Mouse (Mus musculus): ENCODE measurements at regions not wholly inside any gene's neighbourhood (a gene's known extent, or its start where the extent isn't known, plus 50 kb on each side); places are given as distances from the start of the nearest gene placed in this dataset.
"Not testable (repeated sequence)": the region's sequence is repeated elsewhere in the genome, so short reads cannot be mapped to it uniquely, and the experiment has no call there.

DNA sequence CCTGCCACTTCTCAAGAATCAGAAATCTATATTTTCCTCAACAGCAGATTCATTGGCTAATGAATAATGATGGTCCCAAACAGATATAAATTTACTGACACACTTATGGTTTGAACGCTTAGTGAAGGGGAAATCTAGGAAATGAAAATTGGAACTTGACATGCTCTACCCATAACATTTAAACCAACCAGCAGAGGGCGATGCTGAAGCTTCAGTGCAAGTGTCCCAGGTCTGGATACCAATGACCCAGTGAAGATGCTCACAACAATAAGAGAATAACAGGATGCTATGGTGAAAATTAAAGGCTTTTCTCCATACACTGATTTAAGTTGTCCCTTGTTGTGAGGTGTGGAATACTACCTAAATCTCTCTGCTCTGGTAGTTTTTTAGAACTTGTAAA lies 236.0 kb upstream of the Rorb start:
- DNase-seq (ENCODE audit: low spot score in 2 of 2), result peak in 1 of 2 experiments; percentile 5

GRCm38 (mm10) chr19:19344426-19344811 lies 233.4 kb upstream of the Rorb start:
- no peak for DNase-seq (ENCODE audit: low spot score in 2 of 2)

- DNase-seq (ENCODE audit: low spot score in 2 of 2), result no peak
These were observed 232.9 kb upstream of the Rorb start for GRCm38 (mm10) chr19:19343702-19344425.

DNA sequence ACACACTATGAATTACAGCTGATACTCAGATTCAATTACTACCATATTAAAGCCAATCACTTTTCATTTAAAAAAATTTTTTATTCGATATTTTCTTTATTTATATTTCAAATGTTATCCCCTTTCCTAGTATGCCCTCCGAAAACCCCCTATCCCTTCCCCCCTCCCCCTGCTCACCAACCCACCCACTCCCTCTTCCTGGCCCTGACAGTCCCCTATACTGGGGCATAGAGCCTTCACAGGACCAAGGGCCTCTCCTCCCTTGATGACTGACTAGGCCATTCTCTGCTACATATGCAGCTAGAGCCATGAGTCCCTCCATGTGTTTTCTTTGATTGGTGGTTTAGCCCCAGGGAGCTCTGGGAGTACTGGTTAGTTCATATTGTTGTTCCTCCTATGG lies 196.1 kb upstream of the Rorb start:
- not testable (repeated sequence) for DNase-seq (ENCODE audit: low spot score in 2 of 2)

GRCm38 (mm10) chr19:19306476-19307131 lies 195.6 kb upstream of the Rorb start:
- DNase-seq (ENCODE audit: low spot score in 2 of 2), result no peak

GRCm38 (mm10) chr19:19285864-19286263 lies 174.9 kb upstream of the Rorb start:
- DNase-seq (ENCODE audit: low spot score in 2 of 2), result not testable (repeated sequence)

DNA sequence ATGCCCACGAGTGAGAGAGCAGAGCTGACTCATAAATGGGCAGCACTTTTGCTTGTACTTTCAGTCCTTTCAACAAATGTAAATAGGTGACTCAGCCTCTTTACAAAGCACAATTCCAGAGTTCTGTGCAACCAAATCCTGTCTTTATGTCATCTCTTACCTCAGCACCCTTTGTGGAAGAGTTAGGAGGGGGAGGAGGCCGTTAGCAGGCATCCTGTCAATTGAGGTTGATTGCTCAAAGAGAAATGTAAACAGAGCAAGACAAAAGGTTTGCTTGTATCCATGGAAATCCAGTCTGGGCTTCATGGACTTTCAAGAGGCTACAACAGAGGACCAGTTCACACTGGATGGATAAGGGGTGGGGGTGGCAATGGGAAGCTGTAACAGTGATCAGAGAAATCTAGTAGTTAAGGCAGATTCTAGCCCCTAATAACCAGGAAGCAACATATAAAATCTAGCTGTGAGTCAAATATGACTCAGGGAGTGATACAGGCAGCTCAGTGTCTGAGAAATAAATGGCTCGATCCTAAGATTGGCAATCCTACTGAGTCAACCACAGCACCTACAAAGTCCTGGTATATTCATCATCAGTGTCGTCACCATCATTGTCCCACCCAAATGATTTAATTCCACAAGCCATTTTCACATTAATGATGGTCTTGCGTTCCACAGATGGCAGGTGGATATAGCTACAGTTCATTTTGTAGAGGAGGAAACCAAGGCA lies 136.0 kb upstream of the Rorb start:
- DNase-seq (ENCODE audit: low spot score in 2 of 2), result no peak

GRCm38 (mm10) chr19:19229305-19229994 lies 118.5 kb upstream of the Rorb start:
- DNase-seq (ENCODE audit: low spot score in 2 of 2), result no peak

DNA sequence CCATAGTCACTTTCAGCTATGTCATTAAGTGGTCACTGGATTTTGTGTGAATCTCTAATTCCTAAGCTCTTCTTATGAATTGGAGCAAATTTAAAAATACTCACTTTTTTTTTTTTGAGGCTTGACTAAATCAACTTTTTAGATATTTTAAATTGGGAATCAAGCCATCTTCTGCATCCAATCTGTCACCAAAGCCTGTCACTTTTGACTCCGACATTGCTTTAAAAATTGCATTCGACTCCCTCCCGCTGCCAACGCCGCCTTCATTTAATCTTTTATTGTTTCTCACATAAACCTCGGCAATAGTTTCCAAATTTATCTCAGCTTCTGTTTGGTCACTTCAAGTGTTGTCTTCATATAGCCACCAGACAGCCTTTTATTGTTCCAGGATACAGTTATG lies 109.8 kb upstream of the Rorb start:
- no peak for DNase-seq (ENCODE audit: low spot score in 2 of 2)

GRCm38 (mm10) chr19:19219352-19219751 lies 108.4 kb upstream of the Rorb start:
- no peak for DNase-seq (ENCODE audit: low spot score in 2 of 2)

DNA sequence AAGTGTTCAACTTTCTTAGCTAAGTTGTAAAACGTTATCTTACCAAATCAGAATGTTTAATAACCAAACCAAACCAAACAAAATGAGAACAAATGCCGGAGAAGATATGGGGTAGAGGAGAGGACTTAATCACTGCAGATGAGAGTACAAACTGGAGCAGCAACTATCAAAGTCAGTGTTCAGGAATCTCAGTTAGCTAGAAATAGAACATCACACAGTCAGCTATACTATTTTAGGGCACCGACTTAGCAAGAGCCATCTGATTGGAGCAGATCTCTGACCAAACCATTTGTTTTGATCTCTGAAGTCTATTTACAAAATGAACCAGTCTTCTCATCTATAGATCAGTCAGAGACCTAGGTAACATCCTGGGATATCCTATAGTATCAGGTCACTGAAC lies 107.7 kb upstream of the Rorb start:
- DNase-seq (ENCODE audit: low spot score in 2 of 2), result no peak

- no peak for DNase-seq (ENCODE audit: low spot score in 2 of 2)
These were observed 88.5 kb upstream of the Rorb start for GRCm38 (mm10) chr19:19199534-19199933.

DNA sequence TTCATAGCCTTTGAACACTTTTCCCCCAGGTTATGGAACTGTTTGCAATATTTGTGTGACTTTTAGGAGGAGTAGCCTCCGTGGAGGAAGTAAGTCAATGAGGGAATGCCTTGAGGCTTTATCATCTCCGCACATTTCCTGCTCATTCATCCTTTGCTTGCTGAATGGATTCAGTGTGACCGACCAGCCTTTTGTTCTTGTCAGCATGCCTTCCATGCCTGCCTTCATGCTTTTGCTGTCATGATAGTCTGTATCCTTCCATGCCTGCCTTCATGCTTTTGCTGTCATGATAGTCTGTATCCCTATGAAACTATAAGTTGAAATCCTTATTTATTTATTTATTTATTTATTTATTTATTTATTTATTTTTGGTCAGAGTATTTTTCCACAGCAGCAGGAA lies 87.8 kb upstream of the Rorb start:
- no peak for DNase-seq (ENCODE audit: low spot score in 2 of 2)

DNA sequence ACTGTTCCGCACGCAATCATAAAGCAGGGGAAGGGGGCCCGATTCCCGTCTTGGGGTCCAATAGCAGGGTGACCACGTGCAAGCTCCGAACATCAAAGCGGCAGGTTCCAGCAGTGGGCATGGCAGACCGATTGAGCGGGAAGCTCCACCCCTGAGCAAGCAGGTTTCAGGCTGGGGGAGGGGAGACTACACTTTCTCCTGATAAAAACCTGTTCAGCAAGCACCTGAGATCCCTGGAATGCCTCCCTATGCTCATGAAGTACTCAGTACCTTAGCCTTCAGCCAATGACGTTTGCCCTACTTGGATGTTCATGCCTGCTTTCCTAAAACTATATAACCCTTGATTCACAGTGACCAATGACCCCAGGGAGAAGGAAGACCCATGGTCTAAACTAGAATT lies 83.7 kb upstream of the Rorb start:
- DNase-seq (ENCODE audit: low spot score in 2 of 2), result no peak

GRCm38 (mm10) chr19:19194306-19194705 lies 83.3 kb upstream of the Rorb start:
- DNase-seq (ENCODE audit: low spot score in 2 of 2), result no peak

DNA sequence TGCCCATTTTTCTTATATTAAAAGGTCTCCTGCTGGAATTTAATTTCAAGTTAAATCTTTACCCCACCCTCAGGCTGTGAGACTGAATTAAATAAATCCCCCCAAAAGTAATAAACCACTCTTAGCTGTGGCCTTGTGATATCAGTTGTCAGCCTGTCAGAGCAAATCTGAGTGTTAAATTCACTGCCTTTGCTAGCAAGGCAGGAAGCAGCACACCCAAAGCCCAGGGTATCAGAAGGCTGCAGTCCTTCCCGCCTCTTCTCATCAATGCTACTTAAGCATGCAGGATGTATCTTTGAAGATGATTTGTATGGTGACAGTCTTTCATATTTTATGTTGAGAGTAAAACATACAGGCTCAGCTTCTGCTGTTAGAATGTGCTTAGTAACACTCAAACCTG lies 61.8 kb upstream of the Rorb start:
- DNase-seq (ENCODE audit: low spot score in 2 of 2), result no peak

DNA sequence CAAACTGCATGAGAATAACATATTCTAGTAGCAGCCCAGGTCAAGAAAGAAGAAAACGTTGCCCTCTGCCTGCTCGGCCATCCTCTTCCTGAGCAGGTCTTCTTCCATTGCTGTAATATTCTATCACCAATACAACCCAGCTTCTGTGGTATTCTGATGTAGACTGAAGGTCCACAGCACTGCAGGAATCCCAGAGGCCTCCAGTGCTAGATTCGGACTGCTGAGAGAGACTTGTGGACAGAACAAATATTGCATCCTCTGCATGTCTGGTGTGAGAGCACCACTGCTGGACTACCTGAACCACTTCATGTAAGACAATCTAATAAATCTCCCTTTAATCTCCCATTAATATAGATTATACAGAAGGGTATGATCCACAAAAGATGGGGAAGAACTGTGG lies 59.8 kb upstream of the Rorb start:
- no peak for DNase-seq (ENCODE audit: low spot score in 2 of 2)
